Mouse (Mus musculus): Measurements from ENCODE around the gene Tmem170. TPM values are rescaled to one million over a fixed set of nuclear protein-coding genes. Genes with fewer than 3 reads are reported as not detected.

The Tmem170 gene
- polyA plus RNA-seq, 1 experiment from 2014 or later, result 9.5 TPM

GRCm38 (mm10) chr8:111887479-111887878 is 10.9 kb upstream of the Tmem170 start:
- 83% methylated on average over 1 of the region's 1 CpGs for WGBS
- H3K9ac ChIP-seq (ENCODE audit: low read length), result no peak overlapping the region
- peaks cover 32% of the 10 kb centered on the region for H3K27me3 ChIP-seq (ENCODE audit: control insufficient read depth, insufficient read depth, low read length)
- H3K27ac ChIP-seq (ENCODE audit: low read length), result no peak overlapping the region
- no peak overlapping the region for H3K4me2 ChIP-seq (ENCODE audit: low read depth, low read length)
- H3K36me3 ChIP-seq (ENCODE audit: control insufficient read depth, insufficient read depth, low read length), result no peaks in the 10 kb centered on the region
- no peak overlapping the region for H3K4me3 ChIP-seq (replicated peaks; ENCODE audit: low read length)
- H3K4me1 ChIP-seq (ENCODE audit: control insufficient read depth, insufficient read depth, low read length), result peaks cover 17% of the 10 kb centered on the region
- H3K9me3 ChIP-seq (replicated peaks; ENCODE audit: control insufficient read depth, low read length), result no peaks in the 10 kb centered on the region
- no peak for ATAC-seq (ENCODE audit: insufficient read depth, low FRiP score)

- no peak for ATAC-seq (ENCODE audit: insufficient read depth, low FRiP score)
- no peak overlapping the region for H3K4me2 ChIP-seq (ENCODE audit: low read depth, low read length)
- H3K36me3 ChIP-seq (ENCODE audit: control insufficient read depth, insufficient read depth, low read length), result no peaks in the 10 kb centered on the region
- no peak overlapping the region for H3K4me3 ChIP-seq (replicated peaks; ENCODE audit: low read length)
- H3K27ac ChIP-seq (ENCODE audit: low read length), result no peak overlapping the region
- peaks cover 9% of the 10 kb centered on the region for H3K4me1 ChIP-seq (ENCODE audit: control insufficient read depth, insufficient read depth, low read length)
- H3K9me3 ChIP-seq (replicated peaks; ENCODE audit: control insufficient read depth, low read length), result no peaks in the 10 kb centered on the region
- H3K9ac ChIP-seq (ENCODE audit: low read length), result no peak overlapping the region
- peaks cover 2% of the 10 kb centered on the region; the same call in 1 of the 2 replicates for H3K27me3 ChIP-seq (ENCODE audit: control insufficient read depth, insufficient read depth, low read length)
- 65% methylated on average over 4 of the region's 4 CpGs for WGBS
These were observed 7.1 kb upstream of the Tmem170 start for GRCm38 (mm10) chr8:111883615-111884014.

- no peaks in the 10 kb centered on the region for H3K27me3 ChIP-seq (ENCODE audit: control insufficient read depth, insufficient read depth, low read length)
- no peak overlapping the region for H3K27ac ChIP-seq (ENCODE audit: low read length)
- H3K9ac ChIP-seq (ENCODE audit: low read length), result no peak overlapping the region
- H3K4me1 ChIP-seq (ENCODE audit: control insufficient read depth, insufficient read depth, low read length), result peaks cover 4% of the 10 kb centered on the region; the same call in 1 of the 2 replicates
- 0% methylated on average over 2 of the region's 2 CpGs for WGBS
- no peaks in the 10 kb centered on the region for H3K9me3 ChIP-seq (replicated peaks; ENCODE audit: control insufficient read depth, low read length)
- H3K36me3 ChIP-seq (ENCODE audit: control insufficient read depth, insufficient read depth, low read length), result no peaks in the 10 kb centered on the region
- no peak overlapping the region for H3K4me2 ChIP-seq (ENCODE audit: low read depth, low read length)
- no peak for ATAC-seq (ENCODE audit: insufficient read depth, low FRiP score)
- H3K4me3 ChIP-seq (replicated peaks; ENCODE audit: low read length), result no peak overlapping the region
These were observed 5.0 kb upstream of the Tmem170 start for GRCm38 (mm10) chr8:111881591-111881990.

GRCm38 (mm10) chr8:111877711-111878110 is 1.2 kb upstream of the Tmem170 start:
- H3K27ac ChIP-seq (ENCODE audit: low read length), result no peak overlapping the region
- WGBS, result 69% methylated on average over 9 of the region's 9 CpGs
- H3K9ac ChIP-seq (ENCODE audit: low read length), result no peak overlapping the region
- H3K27me3 ChIP-seq (ENCODE audit: control insufficient read depth, insufficient read depth, low read length), result no peaks in the 10 kb centered on the region
- ATAC-seq (ENCODE audit: insufficient read depth, low FRiP score), result no peak
- no peaks in the 10 kb centered on the region for H3K36me3 ChIP-seq (ENCODE audit: control insufficient read depth, insufficient read depth, low read length)
- H3K4me2 ChIP-seq (ENCODE audit: low read depth, low read length), result no peak overlapping the region
- no peaks in the 10 kb centered on the region for H3K9me3 ChIP-seq (replicated peaks; ENCODE audit: control insufficient read depth, low read length)
- H3K4me3 ChIP-seq (replicated peaks; ENCODE audit: low read length), result no peak overlapping the region
- peaks cover 7% of the 10 kb centered on the region for H3K4me1 ChIP-seq (ENCODE audit: control insufficient read depth, insufficient read depth, low read length)

GRCm38 (mm10) chr8:111875758-111876157 is 792 bp downstream of the Tmem170 start:
- no peak for ATAC-seq (ENCODE audit: insufficient read depth, low FRiP score)
- Histone ChIP-seq H3K9me3 (replicated peaks; ENCODE audit: control insufficient read depth, low read length) (no peaks in the 10 kb centered on the region), H3K9ac (ENCODE audit: low read length) (peak overlapping the region; percentile 81), H3K27ac (ENCODE audit: low read length) (peak overlapping the region; percentile 89), H3K27me3 (ENCODE audit: control insufficient read depth, insufficient read depth, low read length) (no peaks in the 10 kb centered on the region), H3K4me3 (replicated peaks; ENCODE audit: low read length) (peak overlapping the region; percentile 87), H3K4me2 (ENCODE audit: low read depth, low read length) (peak overlapping the region; percentile 83), H3K36me3 (ENCODE audit: control insufficient read depth, insufficient read depth, low read length) (no peaks in the 10 kb centered on the region), H3K4me1 (ENCODE audit: control insufficient read depth, insufficient read depth, low read length) (peaks cover 7% of the 10 kb centered on the region)
- WGBS, result 12% methylated on average over 9 of the region's 9 CpGs

- H3K27me3 ChIP-seq (ENCODE audit: control insufficient read depth, insufficient read depth, low read length), result no peaks in the 10 kb centered on the region
- no peak overlapping the region for H3K4me2 ChIP-seq (ENCODE audit: low read depth, low read length)
- H3K9ac ChIP-seq (ENCODE audit: low read length), result no peak overlapping the region
- no peak for ATAC-seq (ENCODE audit: insufficient read depth, low FRiP score)
- no peaks in the 10 kb centered on the region for H3K9me3 ChIP-seq (replicated peaks; ENCODE audit: control insufficient read depth, low read length)
- 90% methylated on average over 3 of the region's 3 CpGs for WGBS
- H3K27ac ChIP-seq (ENCODE audit: low read length), result no peak overlapping the region
- H3K4me1 ChIP-seq (ENCODE audit: control insufficient read depth, insufficient read depth, low read length), result peaks cover 3% of the 10 kb centered on the region
- no peaks in the 10 kb centered on the region for H3K36me3 ChIP-seq (ENCODE audit: control insufficient read depth, insufficient read depth, low read length)
- H3K4me3 ChIP-seq (replicated peaks; ENCODE audit: low read length), result no peak overlapping the region
These were observed 5.3 kb downstream of the Tmem170 start for GRCm38 (mm10) chr8:111871278-111871677.

GRCm38 (mm10) chr8:111870379-111870778 is 6.2 kb downstream of the Tmem170 start:
- Histone ChIP-seq H3K9ac (ENCODE audit: low read length) (no peak overlapping the region), H3K4me1 (ENCODE audit: control insufficient read depth, insufficient read depth, low read length) (peaks cover 2% of the 10 kb centered on the region; the same call in 1 of the 2 replicates), H3K4me3 (replicated peaks; ENCODE audit: low read length) (no peak overlapping the region), H3K27ac (ENCODE audit: low read length) (no peak overlapping the region), H3K36me3 (ENCODE audit: control insufficient read depth, insufficient read depth, low read length) (no peaks in the 10 kb centered on the region), H3K27me3 (ENCODE audit: control insufficient read depth, insufficient read depth, low read length) (no peaks in the 10 kb centered on the region), H3K4me2 (ENCODE audit: low read depth, low read length) (no peak overlapping the region), H3K9me3 (replicated peaks; ENCODE audit: control insufficient read depth, low read length) (no peaks in the 10 kb centered on the region)
- ATAC-seq (ENCODE audit: insufficient read depth, low FRiP score), result no peak
- WGBS, result 74% methylated on average over 3 of the region's 3 CpGs

GRCm38 (mm10) chr8:111868664-111869063 is 7.9 kb downstream of the Tmem170 start:
- no peak overlapping the region for H3K4me3 ChIP-seq (replicated peaks; ENCODE audit: low read length)
- H3K27me3 ChIP-seq (ENCODE audit: control insufficient read depth, insufficient read depth, low read length), result no peaks in the 10 kb centered on the region
- H3K27ac ChIP-seq (ENCODE audit: low read length), result no peak overlapping the region
- H3K4me2 ChIP-seq (ENCODE audit: low read depth, low read length), result no peak overlapping the region
- WGBS, result 36% methylated on average over 2 of the region's 2 CpGs
- no peak overlapping the region for H3K9ac ChIP-seq (ENCODE audit: low read length)
- H3K9me3 ChIP-seq (replicated peaks; ENCODE audit: control insufficient read depth, low read length), result no peaks in the 10 kb centered on the region
- H3K4me1 ChIP-seq (ENCODE audit: control insufficient read depth, insufficient read depth, low read length), result no peaks in the 10 kb centered on the region
- 0 out of 2 replicates have a peak, but pooled peaks cover 3% of the 10 kb centered on the region for H3K36me3 ChIP-seq (ENCODE audit: control insufficient read depth, insufficient read depth, low read length)
- ATAC-seq (ENCODE audit: insufficient read depth, low FRiP score), result no peak

GRCm38 (mm10) chr8:111865857-111866256 is 10.7 kb downstream of the Tmem170 start:
- no peak overlapping the region for H3K9ac ChIP-seq (ENCODE audit: low read length)
- ATAC-seq (ENCODE audit: insufficient read depth, low FRiP score), result no peak
- 79% methylated on average over 6 of the region's 6 CpGs for WGBS
- H3K36me3 ChIP-seq (ENCODE audit: control insufficient read depth, insufficient read depth, low read length), result 0 out of 2 replicates have a peak, but pooled peaks cover 3% of the 10 kb centered on the region
- H3K4me1 ChIP-seq (ENCODE audit: control insufficient read depth, insufficient read depth, low read length), result no peaks in the 10 kb centered on the region
- H3K4me2 ChIP-seq (ENCODE audit: low read depth, low read length), result no peak overlapping the region
- no peaks in the 10 kb centered on the region for H3K9me3 ChIP-seq (replicated peaks; ENCODE audit: control insufficient read depth, low read length)
- H3K27ac ChIP-seq (ENCODE audit: low read length), result no peak overlapping the region
- H3K27me3 ChIP-seq (ENCODE audit: control insufficient read depth, insufficient read depth, low read length), result no peaks in the 10 kb centered on the region
- H3K4me3 ChIP-seq (replicated peaks; ENCODE audit: low read length), result no peak overlapping the region
